Comparison of ENCODE assay signal across 14 mouse cellular contexts in genomic region chr8:126686827-126687226, GRCm38 (mm10).
DNase-seq lines count a peak whose midpoint lies in the region; ATAC-seq and TF ChIP-seq lines count a peak whose summit lies in the region.
"Had no signal": no experiment of that assay in that cellular context is flagged by ENCODE, and none has a peak within 500 bp of the region (broad histone marks: within the 10 kb centered on the region; RNA-seq: fewer than 3 reads in every experiment).

No protein-coding gene starts in this region.

- WGBS in heart, postnatal 0 days, result 82% methylated on average over 4 of the region's 4 CpGs
- WGBS in small intestine, adult 2 months, result 50% methylated on average over 4 of the region's 4 CpGs
- 96% methylated on average over 4 of the region's 4 CpGs for WGBS in hindbrain, embryonic 13.5 days

- 0 out of 2 replicates have a peak, but pooled peaks have one; percentile 6 for TF ChIP-seq CTCF in heart, postnatal 0 days (IDR thresholded peaks at IDR 0.05; ENCODE audit: low read depth)
- TF ChIP-seq CTCF in small intestine, adult 2 months (IDR thresholded peaks at IDR 0.05; ENCODE audit: extremely low read depth, insufficient read length, insufficient replicate concordance, low read depth, low read length), result no peak

- no peak overlapping the region for H3K27ac ChIP-seq in heart, postnatal 0 days (ENCODE audit: low read depth)
- H3K27ac ChIP-seq in small intestine, adult 2 months (ENCODE audit: insufficient read depth, low read depth, low read length), result peak overlapping the region; percentile 48
- no peak overlapping the region for H3K27ac ChIP-seq in hindbrain, embryonic 13.5 days
- H3K27ac ChIP-seq: layer of hippocampus, adult 2 months; midbrain, embryonic 10.5 days; neural tube, embryonic 12.5 days; stomach, embryonic 15.5 days had no signal

- TF ChIP-seq EP300 in heart, postnatal 0 days (IDR thresholded peaks at IDR 0.05; ENCODE audit: low read depth), result no peak

- no peak for TF ChIP-seq POLR2A in small intestine, adult 2 months (IDR thresholded peaks at IDR 0.05; ENCODE audit: low read depth, low read length)

- H3K36me3 ChIP-seq in heart, postnatal 0 days (replicated peaks; ENCODE audit: control insufficient read depth, insufficient read depth, low read length), result no peaks in the 10 kb centered on the region
- H3K36me3 ChIP-seq in small intestine, adult 2 months (ENCODE audit: control insufficient read depth, insufficient read depth, low read length), result no peaks in the 10 kb centered on the region
- H3K36me3 ChIP-seq in hindbrain, embryonic 13.5 days, result no peaks in the 10 kb centered on the region
- H3K36me3 ChIP-seq: midbrain, embryonic 10.5 days; neural tube, embryonic 12.5 days; stomach, embryonic 15.5 days had no signal

- H3K9ac ChIP-seq in heart, postnatal 0 days (replicated peaks; ENCODE audit: low read depth, low read length), result no peak overlapping the region
- H3K9ac ChIP-seq in hindbrain, embryonic 13.5 days, result no peak overlapping the region
- H3K9ac ChIP-seq: lung, embryonic 14.5 days; neural tube, embryonic 12.5 days; stomach, embryonic 15.5 days had no signal

- no peaks in the 10 kb centered on the region for H3K9me3 ChIP-seq in heart, postnatal 0 days (replicated peaks; ENCODE audit: control insufficient read depth, low read length)
- no peaks in the 10 kb centered on the region for H3K9me3 ChIP-seq in hindbrain, embryonic 13.5 days
- H3K9me3 ChIP-seq: midbrain, embryonic 10.5 days; neural tube, embryonic 12.5 days; stomach, embryonic 15.5 days had no signal

- no peaks in the 10 kb centered on the region for H3K27me3 ChIP-seq in heart, postnatal 0 days (ENCODE audit: control insufficient read depth, insufficient read depth, low read length)
- no peaks in the 10 kb centered on the region for H3K27me3 ChIP-seq in small intestine, adult 2 months (ENCODE audit: control insufficient read depth, insufficient read depth, low read length)
- no peaks in the 10 kb centered on the region for H3K27me3 ChIP-seq in hindbrain, embryonic 13.5 days
- H3K27me3 ChIP-seq: neural tube, embryonic 12.5 days; stomach, embryonic 15.5 days had no signal

- peaks cover 8% of the 10 kb centered on the region; the same call in 1 of the 2 replicates for H3K4me1 ChIP-seq in heart, postnatal 0 days (ENCODE audit: control insufficient read depth, insufficient read depth)
- peaks cover 8% of the 10 kb centered on the region; the same call in 1 of the 2 replicates for H3K4me1 ChIP-seq in small intestine, adult 2 months (ENCODE audit: control insufficient read depth, insufficient read depth, insufficient read length, low read length)
- peaks cover 10% of the 10 kb centered on the region; the same call in 1 of the 2 replicates for H3K4me1 ChIP-seq in hindbrain, embryonic 13.5 days (replicated peaks)
- H3K4me1 ChIP-seq: neural tube, embryonic 12.5 days; stomach, embryonic 15.5 days had no signal

- no peak for DNase-seq in heart, postnatal 0 days (ENCODE audit: low spot score)
- no peak for DNase-seq in heart, postnatal 4 days
- peak; percentile 82 for DNase-seq in 416B (ENCODE audit: low read depth)
- DNase-seq in adrenal gland, adult 2 months, result peak; percentile 82
- DNase-seq in testis, postnatal 14 days (ENCODE audit: low spot score), result no peak
- DNase-seq: cerebellum, postnatal 14 days; lung, embryonic 14.5 days had no signal

- no peak overlapping the region for H3K4me3 ChIP-seq in heart, postnatal 0 days (ENCODE audit: low read depth, low read length)
- no peak overlapping the region for H3K4me3 ChIP-seq in small intestine, adult 2 months (ENCODE audit: low read depth, low read length)
- H3K4me3 ChIP-seq in hindbrain, embryonic 13.5 days, result no peak overlapping the region
- H3K4me3 ChIP-seq: layer of hippocampus, adult 2 months; midbrain, embryonic 10.5 days; neural tube, embryonic 12.5 days; stomach, embryonic 15.5 days had no signal

- ATAC-seq in heart, postnatal 0 days (ENCODE audit: insufficient read depth, low read depth), result no peak
- no peak for ATAC-seq in hindbrain, embryonic 13.5 days (ENCODE audit: low FRiP score)
- no peak for ATAC-seq in megakaryocyte progenitor cell, adult 5-6 weeks (replicated peaks; ENCODE audit: poor library complexity)

- no peak overlapping the region for H3K4me2 ChIP-seq in heart, postnatal 0 days (ENCODE audit: low read depth, low read length)
- H3K4me2 ChIP-seq in hindbrain, embryonic 13.5 days, result no peak overlapping the region
- H3K4me2 ChIP-seq: lung, embryonic 14.5 days; neural tube, embryonic 12.5 days; stomach, embryonic 15.5 days had no signal

Comparison
In these comparisons a context has a peak if more than half of its experiments do, and no peak if none do; other contexts are left out.
1. DNase-seq: peak in 416B (single experiment) and adrenal gland, adult 2 months (single experiment); none in heart, postnatal 0 days (single experiment), heart, postnatal 4 days (single experiment) and testis, postnatal 14 days (single experiment).